In genomic region chr4:124086801-124087200, GRCm38 (mm10) we compare ENCODE assay signal across 25 mouse cellular contexts.
DNase-seq lines count a peak whose midpoint lies in the region; ATAC-seq and TF ChIP-seq lines count a peak whose summit lies in the region.
"Had no signal": no experiment of that assay in that cellular context is flagged by ENCODE, and none has a peak within 500 bp of the region (broad histone marks: within the 10 kb centered on the region; RNA-seq: fewer than 3 reads in every experiment).

No protein-coding gene starts in this region.

- no peaks in the 10 kb centered on the region for H3K27me3 ChIP-seq in forebrain, embryonic 14.5 days (replicated peaks; ENCODE audit: control insufficient read depth, insufficient read depth, low read length)
- H3K27me3 ChIP-seq in forebrain, embryonic 11.5 days (ENCODE audit: control insufficient read depth, insufficient read depth, low read length), result no peaks in the 10 kb centered on the region
- H3K27me3 ChIP-seq in hindbrain, embryonic 12.5 days, result no peaks in the 10 kb centered on the region
- H3K27me3 ChIP-seq in hindbrain, embryonic 16.5 days (replicated peaks; ENCODE audit: control insufficient read depth, insufficient read depth, low read length), result no peaks in the 10 kb centered on the region
- H3K27me3 ChIP-seq in midbrain, embryonic 13.5 days, result no peaks in the 10 kb centered on the region
- H3K27me3 ChIP-seq in midbrain, embryonic 11.5 days (ENCODE audit: control insufficient read depth, insufficient read depth, low read length), result no peaks in the 10 kb centered on the region
- H3K27me3 ChIP-seq: embryonic facial prominence, embryonic 12.5 days; embryonic facial prominence, embryonic 15.5 days; forebrain, embryonic 12.5 days; hindbrain, embryonic 15.5 days had no signal

- no peak overlapping the region for H3K9ac ChIP-seq in forebrain, embryonic 14.5 days (ENCODE audit: low read length)
- H3K9ac ChIP-seq in forebrain, embryonic 11.5 days (ENCODE audit: low read length), result no peak overlapping the region
- no peak overlapping the region for H3K9ac ChIP-seq in hindbrain, embryonic 12.5 days
- no peak overlapping the region for H3K9ac ChIP-seq in hindbrain, embryonic 16.5 days (ENCODE audit: low read depth, low read length)
- no peak overlapping the region for H3K9ac ChIP-seq in midbrain, embryonic 13.5 days (replicated peaks)
- H3K9ac ChIP-seq in midbrain, embryonic 11.5 days (ENCODE audit: low read length), result no peak overlapping the region
- H3K9ac ChIP-seq: embryonic facial prominence, embryonic 12.5 days; embryonic facial prominence, embryonic 15.5 days; forebrain, embryonic 12.5 days; hindbrain, embryonic 15.5 days had no signal

- no peak for TF ChIP-seq CTCF in brain, embryonic 14.5 days (IDR thresholded peaks at IDR 0.05; ENCODE audit: borderline replicate concordance, extremely low read depth, insufficient read depth, insufficient read length)

- no peaks in the 10 kb centered on the region for H3K9me3 ChIP-seq in forebrain, embryonic 14.5 days (replicated peaks; ENCODE audit: control insufficient read depth, low read length)
- H3K9me3 ChIP-seq in forebrain, embryonic 11.5 days (ENCODE audit: control insufficient read depth, low read length), result no peaks in the 10 kb centered on the region
- 0 out of 2 replicates have a peak, but pooled peaks cover 2% of the 10 kb centered on the region for H3K9me3 ChIP-seq in hindbrain, embryonic 12.5 days (replicated peaks)
- H3K9me3 ChIP-seq in hindbrain, embryonic 16.5 days (ENCODE audit: control insufficient read depth, low read length), result no peaks in the 10 kb centered on the region
- no peaks in the 10 kb centered on the region for H3K9me3 ChIP-seq in midbrain, embryonic 13.5 days
- H3K9me3 ChIP-seq in midbrain, embryonic 11.5 days (ENCODE audit: control insufficient read depth, low read length), result peaks cover 2% of the 10 kb centered on the region; the same call in 1 of the 2 replicates
- H3K9me3 ChIP-seq: embryonic facial prominence, embryonic 12.5 days; embryonic facial prominence, embryonic 15.5 days; forebrain, embryonic 12.5 days; hindbrain, embryonic 15.5 days had no signal

- H3K4me2 ChIP-seq in forebrain, embryonic 14.5 days (ENCODE audit: low read length), result no peak overlapping the region
- no peak overlapping the region for H3K4me2 ChIP-seq in forebrain, embryonic 11.5 days (ENCODE audit: low read depth, low read length, severe bottlenecking)
- no peak overlapping the region for H3K4me2 ChIP-seq in hindbrain, embryonic 12.5 days (replicated peaks)
- no peak overlapping the region for H3K4me2 ChIP-seq in hindbrain, embryonic 16.5 days (ENCODE audit: low read length)
- no peak overlapping the region for H3K4me2 ChIP-seq in midbrain, embryonic 13.5 days (replicated peaks)
- H3K4me2 ChIP-seq in midbrain, embryonic 11.5 days, result no peak overlapping the region
- H3K4me2 ChIP-seq: embryonic facial prominence, embryonic 12.5 days; embryonic facial prominence, embryonic 15.5 days; forebrain, embryonic 12.5 days; heart, embryonic 11.5 days; hindbrain, embryonic 15.5 days had no signal

- TF ChIP-seq POLR2A in brain, embryonic 14.5 days (IDR thresholded peaks at IDR 0.05; ENCODE audit: borderline replicate concordance, extremely low read depth, insufficient read depth, insufficient read length, poor library complexity, severe bottlenecking), result no peak

- no peak overlapping the region for H3K27ac ChIP-seq in forebrain, embryonic 14.5 days (ENCODE audit: low read depth, low read length)
- no peak overlapping the region for H3K27ac ChIP-seq in forebrain, embryonic 11.5 days (ENCODE audit: low read depth, low read length)
- H3K27ac ChIP-seq in hindbrain, embryonic 12.5 days, result 0 out of 2 replicates have a peak overlapping the region, but pooled peaks have one; percentile 40
- H3K27ac ChIP-seq in hindbrain, embryonic 16.5 days (ENCODE audit: low read depth, low read length), result no peak overlapping the region
- H3K27ac ChIP-seq in midbrain, embryonic 13.5 days, result peak overlapping the region; percentile 53; the same call in 1 of the 2 replicates
- no peak overlapping the region for H3K27ac ChIP-seq in midbrain, embryonic 11.5 days (ENCODE audit: low read depth, low read length)
- H3K27ac ChIP-seq: embryonic facial prominence, embryonic 12.5 days; embryonic facial prominence, embryonic 15.5 days; forebrain, embryonic 12.5 days; hindbrain, embryonic 15.5 days had no signal

- no peak overlapping the region for H3K4me3 ChIP-seq in forebrain, embryonic 14.5 days (ENCODE audit: low read depth, low read length)
- H3K4me3 ChIP-seq in forebrain, embryonic 11.5 days (ENCODE audit: low read depth, low read length), result no peak overlapping the region
- H3K4me3 ChIP-seq in hindbrain, embryonic 12.5 days, result no peak overlapping the region
- no peak overlapping the region for H3K4me3 ChIP-seq in hindbrain, embryonic 16.5 days (ENCODE audit: low read length)
- no peak overlapping the region for H3K4me3 ChIP-seq in midbrain, embryonic 13.5 days (replicated peaks)
- no peak overlapping the region for H3K4me3 ChIP-seq in midbrain, embryonic 11.5 days (ENCODE audit: low read depth, low read length)
- H3K4me3 ChIP-seq: embryonic facial prominence, embryonic 12.5 days; embryonic facial prominence, embryonic 15.5 days; forebrain, embryonic 12.5 days; hindbrain, embryonic 15.5 days had no signal

- WGBS in forebrain, embryonic 14.5 days, result 88% methylated on average over 7 of the region's 7 CpGs
- 91% methylated on average over 7 of the region's 7 CpGs for WGBS in forebrain, embryonic 11.5 days
- WGBS in hindbrain, embryonic 12.5 days, result 61% methylated on average over 7 of the region's 7 CpGs
- 56% methylated on average over 7 of the region's 7 CpGs for WGBS in hindbrain, embryonic 16.5 days
- 54% methylated on average over 7 of the region's 7 CpGs for WGBS in midbrain, embryonic 13.5 days
- WGBS in midbrain, embryonic 11.5 days, result 88% methylated on average over 7 of the region's 7 CpGs

- H3K36me3 ChIP-seq in forebrain, embryonic 14.5 days (ENCODE audit: control insufficient read depth, insufficient read depth, low read length), result no peaks in the 10 kb centered on the region
- no peaks in the 10 kb centered on the region for H3K36me3 ChIP-seq in forebrain, embryonic 11.5 days (ENCODE audit: control insufficient read depth, insufficient read depth, low read length)
- no peaks in the 10 kb centered on the region for H3K36me3 ChIP-seq in hindbrain, embryonic 12.5 days
- H3K36me3 ChIP-seq in hindbrain, embryonic 16.5 days (ENCODE audit: control insufficient read depth, insufficient read depth, low read length), result no peaks in the 10 kb centered on the region
- H3K36me3 ChIP-seq in midbrain, embryonic 13.5 days, result no peaks in the 10 kb centered on the region
- no peaks in the 10 kb centered on the region for H3K36me3 ChIP-seq in midbrain, embryonic 11.5 days (ENCODE audit: control insufficient read depth, insufficient read depth, low read length)
- H3K36me3 ChIP-seq: embryonic facial prominence, embryonic 12.5 days; embryonic facial prominence, embryonic 15.5 days; forebrain, embryonic 12.5 days; hindbrain, embryonic 15.5 days had no signal

- no peak for ATAC-seq in forebrain, embryonic 14.5 days
- no peak for ATAC-seq in forebrain, embryonic 11.5 days (replicated peaks; ENCODE audit: low FRiP score)
- ATAC-seq in hindbrain, embryonic 12.5 days (ENCODE audit: low FRiP score), result peak; percentile 58
- ATAC-seq in hindbrain, embryonic 16.5 days, result no peak
- peak; percentile 60; the same call in 1 of the 2 replicates for ATAC-seq in midbrain, embryonic 13.5 days
- no peak for ATAC-seq in midbrain, embryonic 11.5 days (ENCODE audit: low FRiP score)
- ATAC-seq: activated CD4-positive, CD25-positive, alpha-beta regulatory T cell, adult 4 months; forebrain, embryonic 16.5 days; inflammation-experienced regulatory T-cells, adult 6 months; intestine, embryonic 16.5 days had no signal

- DNase-seq in forebrain, embryonic 14.5 days (ENCODE audit: low spot score), result peak; percentile 20
- no peak for DNase-seq in forebrain, embryonic 11.5 days (ENCODE audit: low spot score)
- no peak for DNase-seq in midbrain, embryonic 11.5 days (ENCODE audit: low spot score, missing footprints)
- DNase-seq in brain, embryonic 14.5 days (ENCODE audit: low read depth), result peak; percentile 62
- no peak for DNase-seq in lung, postnatal 14 days
- DNase-seq: adrenal gland, adult 8-10 months; adrenal gland, postnatal 25 days; cerebellum, adult 18-20 months; cerebellum, adult 9-11 months; cerebellum, postnatal 25 days; gastrocnemius, postnatal 10 days; gastrocnemius, postnatal 36 days; heart, postnatal 36 days had no signal

- H3K4me1 ChIP-seq in forebrain, embryonic 14.5 days (ENCODE audit: control insufficient read depth, insufficient read depth, low read length), result no peaks in the 10 kb centered on the region
- H3K4me1 ChIP-seq in forebrain, embryonic 11.5 days (replicated peaks; ENCODE audit: control insufficient read depth, insufficient read depth, low read length), result no peaks in the 10 kb centered on the region
- H3K4me1 ChIP-seq in hindbrain, embryonic 12.5 days, result no peaks in the 10 kb centered on the region
- no peaks in the 10 kb centered on the region for H3K4me1 ChIP-seq in hindbrain, embryonic 16.5 days (ENCODE audit: control insufficient read depth, insufficient read depth, low read depth, low read length)
- peaks cover 14% of the 10 kb centered on the region for H3K4me1 ChIP-seq in midbrain, embryonic 13.5 days (replicated peaks)
- H3K4me1 ChIP-seq in midbrain, embryonic 11.5 days (ENCODE audit: control insufficient read depth, insufficient read depth, low read length), result no peaks in the 10 kb centered on the region
- H3K4me1 ChIP-seq: embryonic facial prominence, embryonic 12.5 days; embryonic facial prominence, embryonic 15.5 days; hindbrain, embryonic 15.5 days had no signal

Comparison
In these comparisons a context has a peak if more than half of its experiments do, and no peak if none do; other contexts are left out.
1. ATAC-seq: peak in hindbrain, embryonic 12.5 days (single experiment) and midbrain, embryonic 13.5 days (single experiment); none in forebrain, embryonic 14.5 days (single experiment), forebrain, embryonic 11.5 days (single experiment), hindbrain, embryonic 16.5 days (single experiment) and midbrain, embryonic 11.5 days (single experiment).
2. DNase-seq: peak in forebrain, embryonic 14.5 days (single experiment) and brain, embryonic 14.5 days (single experiment); none in forebrain, embryonic 11.5 days (single experiment), midbrain, embryonic 11.5 days (single experiment) and lung, postnatal 14 days (single experiment).
3. H3K27ac ChIP-seq: peak in hindbrain, embryonic 12.5 days (single experiment) and midbrain, embryonic 13.5 days (single experiment); none in forebrain, embryonic 14.5 days (single experiment), forebrain, embryonic 11.5 days (single experiment), hindbrain, embryonic 16.5 days (single experiment) and midbrain, embryonic 11.5 days (single experiment).